Mouse (Mus musculus) cerebellum, adult 9-11 months (tissue): ENCODE results near the gene Sap30.

Experiments used
- DNase-seq: peaks from one replicate; pipeline ENCODE4 v3.0.0; 2022

Sap30 gene

GRCm38 (mm10) chr8:57435768-57436436, 51.8 kb downstream of the Sap30 start:
- peak; percentile 84 for DNase-seq

- DNase-seq, result no peak
Observed at GRCm38 (mm10) chr8:57432802-57433201, 54.9 kb downstream of the Sap30 start.
